Mouse (Mus musculus) intestine, embryonic 15.5 days (tissue): ENCODE data around the gene Med8. TPM values are rescaled to one million over a fixed set of nuclear protein-coding genes. Genes with fewer than 3 reads are reported as not detected.
A peak's percentile ranks its signal among the peaks of the same experiment; 100 is the strongest.

ENCODE experiments used
- ATAC-seq: fragments of 200-750 bp; cut with Nextera tagmentation; 2 replicates; pipeline ENCODE4 v1.8.0; 2017; ENCODE audit warnings: moderate TSS enrichment, moderate library complexity
- H3K27ac ChIP-seq: fragments of 300-500 bp; sonication (generic); 2 replicates; pipeline ENCODE4 v1.5.1; 2015; ENCODE audit warnings: mild to moderate bottlenecking, inconsistent platforms
- H3K27me3 ChIP-seq: fragments of 300-500 bp; sonication (generic); replicated peaks from 2 replicates; pipeline ENCODE4 v1.6.1; 2015; ENCODE audit warnings: inconsistent platforms
- H3K36me3 ChIP-seq: fragments of 300-500 bp; sonication (generic); 2 replicates; pipeline ENCODE4 v1.6.1; 2015; ENCODE audit warnings: inconsistent platforms
- H3K4me1 ChIP-seq: fragments of 300-500 bp; sonication (generic); replicated peaks from 2 replicates; pipeline ENCODE4 v1.6.1; 2015; ENCODE audit warnings: inconsistent platforms
- H3K4me2 ChIP-seq: fragments of 300-500 bp; sonication (generic); replicated peaks from 2 replicates; pipeline ENCODE4 v1.6.1; 2015; ENCODE audit warnings: mild to moderate bottlenecking, inconsistent platforms
- H3K4me3 ChIP-seq: fragments of 300-500 bp; sonication (generic); replicated peaks from 2 replicates; pipeline ENCODE4 v1.5.1; 2015; ENCODE audit warnings: inconsistent platforms
- H3K9ac ChIP-seq: fragments of 300-500 bp; sonication (generic); 2 replicates; pipeline ENCODE4 v1.6.1; 2015; ENCODE audit warnings: inconsistent platforms
- H3K9me3 ChIP-seq: fragments of 300-500 bp; sonication (generic); 2 replicates; pipeline ENCODE4 v1.6.1; 2016; ENCODE audit warnings: inconsistent platforms
- WGBS: fragments of 180-500 bp; shearing (Covaris S2); methylation state at CpG from one replicate; pipeline ENCODE4 v1.1.7; 2015; 5-methylcytosine and 5-hydroxymethylcytosine counted together
- polyA plus RNA-seq: library from polyadenylated mRNA; unstranded; fragments of >200 nt; fragmentation: Nextera tagmentation; extraction: Ambion mirVana; gene quantifications from 2 replicates; pipeline ENCODE4 v1.2.1, GENCODE M21; 2015

Med8 gene
- polyA plus RNA-seq = 102 and 103 TPM in 2 replicates

DNA sequence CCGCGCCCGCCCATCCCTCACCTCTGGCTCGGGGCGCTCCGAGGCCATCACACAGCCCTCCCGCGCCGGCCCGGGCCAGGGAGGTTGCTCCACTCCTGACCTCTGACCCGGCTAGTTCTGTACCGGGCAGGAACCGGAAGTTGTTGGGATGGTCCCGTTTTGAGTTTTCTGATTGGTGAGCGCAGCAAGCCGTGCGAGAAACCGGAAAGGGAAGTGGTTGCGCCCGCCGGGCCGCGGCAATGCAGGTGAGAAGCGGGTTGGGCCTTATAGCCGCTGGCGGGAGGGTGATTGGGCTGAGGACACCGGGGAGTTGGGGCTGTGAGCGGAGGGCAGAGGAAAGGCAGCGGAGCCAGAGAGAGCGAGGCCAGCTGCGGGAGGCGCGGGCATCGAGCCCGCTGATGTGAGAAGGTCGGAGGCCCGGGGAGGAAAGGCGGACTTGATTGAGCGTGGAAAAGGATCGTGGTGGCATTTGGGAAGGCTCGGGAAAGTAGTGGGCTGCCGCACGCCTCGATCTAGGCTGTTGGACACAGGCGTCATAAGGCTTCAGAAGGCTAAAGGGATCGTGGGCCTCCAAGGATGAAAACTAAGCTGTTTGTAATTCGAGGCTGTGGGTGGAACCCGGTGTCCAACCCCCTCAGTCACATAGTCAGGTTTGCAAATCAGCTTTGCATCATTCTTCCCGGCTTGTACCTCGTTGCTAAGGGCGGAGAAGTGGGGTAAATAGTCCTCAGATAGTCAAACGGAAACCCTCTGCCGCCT lies at the start of gene Med8, which contains the start of gene Szt2:
Gene Med8 (plus strand): TSS at position 196 of the 759 bp plus-strand sequence.
Gene Szt2 (minus strand): TSS at position 132 of the 759 bp plus-strand sequence.
- no peaks in the 10 kb centered on the region for H3K27me3 ChIP-seq
- peak within 1 kb of the TSS; percentile 78 for H3K4me2 ChIP-seq
- H3K4me3 ChIP-seq = peak within 1 kb of the TSS; percentile 95
- H3K9ac ChIP-seq = peak within 1 kb of the TSS; percentile 95
- peak; percentile 99 for ATAC-seq
- peaks cover 9% of the 10 kb centered on the region for H3K4me1 ChIP-seq
- H3K9me3 ChIP-seq = no peaks in the 10 kb centered on the region
- H3K27ac ChIP-seq = peak within 1 kb of the TSS; percentile 71
- WGBS = under 1% methylated on average over 53 of the region's 53 CpGs
- H3K36me3 ChIP-seq = peaks cover 22% of the 10 kb centered on the region

DNA sequence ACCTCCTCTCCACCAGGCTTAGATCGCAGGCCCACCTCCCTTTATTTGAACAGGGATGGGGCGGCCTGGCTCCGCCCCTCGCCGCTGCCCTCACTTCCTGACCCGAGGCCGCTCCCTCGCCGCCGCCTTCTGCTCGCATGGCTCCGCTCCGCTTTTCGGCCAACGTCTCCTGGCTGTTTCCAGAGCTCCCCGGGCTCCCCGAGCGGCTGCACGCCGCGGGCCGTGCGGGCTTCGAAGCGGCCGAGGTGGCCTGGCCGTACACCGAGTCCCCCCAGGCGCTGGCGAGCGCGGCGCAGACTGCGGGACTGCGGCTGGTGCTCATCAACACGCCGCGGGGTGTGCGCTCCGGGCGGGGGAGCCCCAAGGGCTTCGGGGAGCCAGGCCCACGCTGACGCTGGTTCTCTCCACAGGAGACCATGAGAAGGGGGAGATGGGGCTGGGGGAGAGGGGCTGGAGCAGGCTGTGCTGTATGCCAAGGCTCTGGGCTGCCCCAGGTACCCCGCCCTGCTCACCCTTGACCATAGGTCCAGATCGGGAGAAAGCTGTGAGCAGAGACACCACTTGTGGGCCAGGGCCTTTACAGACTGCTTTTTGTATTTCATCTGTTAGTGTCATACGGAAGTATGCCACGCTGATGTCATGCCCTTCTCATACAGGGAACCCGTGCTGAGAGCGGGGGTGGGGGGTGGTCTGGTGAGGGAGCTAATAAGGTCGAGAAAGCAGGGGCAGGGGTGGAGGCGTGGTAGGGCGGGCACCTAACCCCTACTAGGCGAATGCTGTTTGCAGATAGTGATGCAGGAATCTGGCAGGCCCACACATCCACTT lies 49.0 kb upstream of the Med8 start:
- Histone ChIP-seq H3K9me3 (no peaks in the 10 kb centered on the region), H3K4me3 (peak overlapping the region; percentile 63), H3K27me3 (no peaks in the 10 kb centered on the region), H3K4me2 (peak overlapping the region; percentile 89), H3K27ac (peak overlapping the region; percentile 90), H3K9ac (peak overlapping the region; percentile 82), H3K36me3 (peaks cover 13% of the 10 kb centered on the region), H3K4me1 (peaks cover 12% of the 10 kb centered on the region; the same call in 1 of the 2 replicates)
- WGBS = 1% methylated on average over 54 of the region's 54 CpGs
- ATAC-seq = peak; percentile 86

DNA sequence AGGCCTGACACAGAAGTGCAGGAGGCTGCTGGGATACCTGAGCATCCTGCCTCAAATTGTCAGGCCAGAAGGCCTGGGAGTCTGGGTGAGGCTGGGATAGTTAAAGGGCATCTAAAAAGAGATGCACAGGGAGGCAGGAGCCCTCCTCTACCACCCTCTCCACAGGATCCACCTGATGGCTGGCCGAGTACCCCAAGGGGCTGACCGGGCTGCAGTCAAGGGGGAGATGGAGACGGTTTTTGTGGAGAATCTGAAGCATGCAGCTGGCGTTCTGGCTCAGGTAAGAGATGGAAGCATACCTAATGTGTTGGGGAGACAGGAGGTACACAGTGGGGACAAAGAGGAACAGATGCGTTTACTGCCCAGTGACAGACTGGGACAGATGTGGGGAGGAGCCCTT lies 47.7 kb upstream of the Med8 start:
- WGBS = 92% methylated on average over 5 of the region's 5 CpGs
- Histone ChIP-seq H3K27me3 (no peaks in the 10 kb centered on the region), H3K4me1 (peaks cover 12% of the 10 kb centered on the region; the same call in 1 of the 2 replicates), H3K27ac (no peak overlapping the region), H3K4me2 (no peak overlapping the region), H3K9ac (no peak overlapping the region), H3K4me3 (no peak overlapping the region), H3K36me3 (peaks cover 16% of the 10 kb centered on the region), H3K9me3 (no peaks in the 10 kb centered on the region)
- no peak for ATAC-seq

DNA sequence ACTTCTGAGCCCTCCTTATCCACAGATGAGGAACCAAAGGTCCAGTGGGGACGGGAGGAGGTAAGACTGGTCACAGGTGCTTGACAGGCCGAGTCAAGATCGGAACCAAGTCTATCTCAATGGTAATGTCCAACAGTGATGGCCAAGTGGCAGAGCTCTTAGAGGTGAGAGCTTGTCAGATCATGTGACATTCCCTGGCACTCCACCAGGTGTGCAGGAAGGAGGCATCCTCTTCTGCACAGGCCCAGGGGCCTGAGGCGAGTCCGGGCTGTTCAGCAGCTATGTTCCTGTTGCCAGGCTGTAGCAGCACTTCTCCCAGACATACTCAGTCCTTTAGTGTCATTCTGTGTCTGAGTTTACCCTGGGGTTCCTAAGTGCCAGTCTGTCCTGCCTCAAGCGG lies 46.3 kb upstream of the Med8 start:
- 92% methylated on average over 6 of the region's 6 CpGs for WGBS
- no peak for ATAC-seq
- Histone ChIP-seq H3K27ac (no peak overlapping the region), H3K9ac (no peak overlapping the region), H3K4me1 (peaks cover 12% of the 10 kb centered on the region; the same call in 1 of the 2 replicates), H3K36me3 (peaks cover 16% of the 10 kb centered on the region), H3K4me3 (no peak overlapping the region), H3K27me3 (no peaks in the 10 kb centered on the region), H3K4me2 (no peak overlapping the region), H3K9me3 (no peaks in the 10 kb centered on the region)

DNA sequence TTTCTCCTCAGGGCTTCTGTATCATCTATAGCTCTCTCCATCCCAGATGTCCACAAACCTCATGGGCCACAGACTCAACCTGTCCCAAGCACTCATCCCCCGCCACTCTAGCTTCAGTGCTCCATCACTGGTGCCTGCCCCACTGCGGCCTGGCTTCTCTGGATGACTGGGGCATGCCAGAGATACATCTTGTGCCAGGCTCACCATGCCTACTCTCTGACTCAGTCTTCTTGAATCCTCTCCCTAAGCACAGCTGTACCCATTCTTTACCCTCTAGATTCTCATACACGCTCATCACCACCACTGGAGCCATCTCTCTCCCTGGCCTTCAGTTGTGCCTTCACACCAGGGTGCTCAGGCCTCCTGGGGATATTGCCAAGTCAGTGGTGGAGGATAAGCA lies 45.2 kb upstream of the Med8 start:
- Histone ChIP-seq H3K36me3 (peaks cover 23% of the 10 kb centered on the region), H3K4me3 (no peak overlapping the region), H3K4me2 (no peak overlapping the region), H3K27me3 (no peaks in the 10 kb centered on the region), H3K9ac (no peak overlapping the region), H3K9me3 (no peaks in the 10 kb centered on the region), H3K27ac (no peak overlapping the region), H3K4me1 (peaks cover 12% of the 10 kb centered on the region; the same call in 1 of the 2 replicates)
- 97% methylated on average over 3 of the region's 3 CpGs for WGBS
- no peak for ATAC-seq

DNA sequence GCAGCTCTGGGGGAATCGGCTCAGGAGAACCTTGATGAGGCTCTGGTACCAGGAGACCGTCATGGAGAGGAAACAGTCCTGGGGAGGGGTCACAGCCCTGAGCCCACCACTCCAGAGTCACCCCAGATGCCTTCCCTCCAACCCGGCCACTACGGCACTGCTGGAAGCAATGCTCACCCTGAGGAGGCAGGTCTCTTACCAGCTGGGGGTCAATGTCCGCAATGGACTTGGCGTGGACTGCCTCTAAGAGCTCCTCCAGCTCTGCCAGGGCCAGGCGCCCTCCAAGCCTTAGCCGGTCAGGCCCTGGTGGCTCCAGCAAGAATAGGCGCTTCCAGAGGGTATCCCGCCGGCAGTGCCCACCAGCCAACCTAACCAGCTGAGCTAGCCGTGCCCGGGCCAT lies 44.5 kb upstream of the Med8 start:
- Histone ChIP-seq H3K9ac (no peak overlapping the region), H3K4me1 (peaks cover 9% of the 10 kb centered on the region; the same call in 1 of the 2 replicates), H3K27me3 (no peaks in the 10 kb centered on the region), H3K4me2 (no peak overlapping the region), H3K9me3 (no peaks in the 10 kb centered on the region), H3K36me3 (peaks cover 23% of the 10 kb centered on the region), H3K4me3 (no peak overlapping the region), H3K27ac (no peak overlapping the region)
- 93% methylated on average over 13 of the region's 13 CpGs for WGBS
- no peak for ATAC-seq

DNA sequence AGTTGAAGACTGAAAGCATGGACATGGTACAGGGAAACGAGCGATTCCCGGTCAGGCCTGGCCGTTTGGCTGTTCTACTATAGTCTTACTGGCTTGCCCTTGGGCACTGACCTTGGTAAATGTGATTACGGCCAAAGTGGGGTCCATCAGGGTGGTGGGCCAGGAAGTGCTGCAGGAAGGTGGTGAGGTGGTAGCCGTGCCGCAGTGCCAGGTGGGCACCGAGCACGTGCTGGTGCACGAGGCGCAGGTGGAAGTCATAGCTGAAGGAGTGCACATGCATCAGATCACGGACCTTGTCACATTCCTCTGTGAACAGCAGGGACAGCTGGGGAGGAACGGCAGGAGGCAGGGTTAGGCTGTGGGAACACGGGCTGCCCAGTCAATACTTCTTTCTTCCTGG lies 43.1 kb upstream of the Med8 start:
- H3K4me3 ChIP-seq = no peak overlapping the region
- H3K36me3 ChIP-seq = peaks cover 23% of the 10 kb centered on the region
- ATAC-seq = no peak
- 0 out of 2 replicates have a peak, but pooled peaks cover 3% of the 10 kb centered on the region for H3K4me1 ChIP-seq
- no peak overlapping the region for H3K4me2 ChIP-seq
- no peak overlapping the region for H3K9ac ChIP-seq
- WGBS = 88% methylated on average over 14 of the region's 14 CpGs
- H3K9me3 ChIP-seq = no peaks in the 10 kb centered on the region
- no peak overlapping the region for H3K27ac ChIP-seq
- no peaks in the 10 kb centered on the region for H3K27me3 ChIP-seq

DNA sequence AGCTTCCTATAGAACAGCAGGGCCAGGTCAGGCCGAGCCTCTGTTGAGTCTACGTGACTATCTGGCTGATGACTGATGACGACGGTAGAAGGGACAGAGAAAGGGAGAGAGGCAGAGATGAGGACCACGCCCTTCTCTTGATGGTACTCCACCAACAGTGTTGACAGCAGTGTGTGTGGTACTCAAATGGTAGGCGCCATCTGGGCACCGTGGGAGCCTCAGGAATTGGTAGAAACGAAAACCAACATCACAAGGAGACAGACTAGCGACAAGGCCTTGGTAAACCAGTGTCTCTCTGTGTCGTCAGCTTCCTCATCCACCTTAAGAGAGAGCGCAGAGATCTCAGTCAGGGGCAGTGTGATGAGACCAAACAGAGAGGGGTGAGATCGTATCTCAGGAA lies 41.6 kb upstream of the Med8 start:
- ATAC-seq = no peak
- no peaks in the 10 kb centered on the region for H3K9me3 ChIP-seq
- no peak overlapping the region for H3K9ac ChIP-seq
- H3K4me2 ChIP-seq = no peak overlapping the region
- H3K36me3 ChIP-seq = peaks cover 29% of the 10 kb centered on the region
- WGBS = 83% methylated on average over 12 of the region's 12 CpGs
- H3K27ac ChIP-seq = no peak overlapping the region
- no peaks in the 10 kb centered on the region for H3K4me1 ChIP-seq
- no peaks in the 10 kb centered on the region for H3K27me3 ChIP-seq
- H3K4me3 ChIP-seq = no peak overlapping the region

DNA sequence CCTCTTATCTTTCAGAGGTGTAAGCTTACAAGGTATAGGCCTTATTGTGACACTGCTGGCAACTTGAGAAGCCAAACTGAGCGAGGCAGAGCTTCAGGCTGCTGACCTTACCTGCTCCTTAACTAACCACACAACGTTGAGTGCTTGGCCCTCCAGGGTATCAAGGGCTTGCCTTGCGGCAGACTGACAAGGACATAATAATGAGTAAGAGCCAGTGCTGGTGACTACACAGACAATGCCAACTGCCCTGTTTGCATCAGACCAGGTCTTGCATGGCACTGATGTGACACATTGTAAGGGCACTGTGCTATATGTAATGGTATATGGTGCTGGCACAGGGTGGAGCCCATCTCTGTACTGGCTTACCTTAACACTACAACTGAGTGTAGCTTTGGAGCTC lies 40.5 kb upstream of the Med8 start:
- H3K4me1 ChIP-seq = no peaks in the 10 kb centered on the region
- no peaks in the 10 kb centered on the region for H3K27me3 ChIP-seq
- H3K9ac ChIP-seq = no peak overlapping the region
- WGBS = 93% methylated on average over 3 of the region's 3 CpGs
- H3K36me3 ChIP-seq = peaks cover 32% of the 10 kb centered on the region
- no peak overlapping the region for H3K27ac ChIP-seq
- no peaks in the 10 kb centered on the region for H3K9me3 ChIP-seq
- H3K4me3 ChIP-seq = no peak overlapping the region
- no peak for ATAC-seq
- no peak overlapping the region for H3K4me2 ChIP-seq

DNA sequence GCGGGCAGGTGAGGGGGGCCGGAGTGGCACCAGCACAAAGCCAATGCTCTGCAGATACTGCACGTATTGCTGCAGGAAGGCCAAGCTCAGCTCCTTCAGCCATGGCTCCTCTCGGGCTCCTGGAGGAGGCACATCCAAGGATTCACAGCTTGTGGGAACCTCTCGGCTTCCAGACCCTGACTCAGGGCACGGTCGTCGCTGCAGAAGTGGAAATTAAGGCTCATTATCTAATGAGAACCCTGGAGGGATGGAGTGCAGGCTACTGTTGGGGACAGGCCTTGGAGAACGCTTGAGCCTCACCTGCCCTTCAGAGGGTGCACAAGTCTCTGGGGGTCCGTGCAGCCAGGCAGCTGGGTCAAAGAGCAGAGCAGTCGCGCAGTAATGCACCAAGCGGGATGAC lies 37.3 kb upstream of the Med8 start:
- Histone ChIP-seq H3K4me1 (no peaks in the 10 kb centered on the region), H3K27me3 (no peaks in the 10 kb centered on the region), H3K4me2 (no peak overlapping the region), H3K4me3 (no peak overlapping the region), H3K27ac (no peak overlapping the region), H3K9ac (no peak overlapping the region), H3K36me3 (peaks cover 37% of the 10 kb centered on the region), H3K9me3 (no peaks in the 10 kb centered on the region)
- ATAC-seq = no peak
- 92% methylated on average over 13 of the region's 13 CpGs for WGBS

DNA sequence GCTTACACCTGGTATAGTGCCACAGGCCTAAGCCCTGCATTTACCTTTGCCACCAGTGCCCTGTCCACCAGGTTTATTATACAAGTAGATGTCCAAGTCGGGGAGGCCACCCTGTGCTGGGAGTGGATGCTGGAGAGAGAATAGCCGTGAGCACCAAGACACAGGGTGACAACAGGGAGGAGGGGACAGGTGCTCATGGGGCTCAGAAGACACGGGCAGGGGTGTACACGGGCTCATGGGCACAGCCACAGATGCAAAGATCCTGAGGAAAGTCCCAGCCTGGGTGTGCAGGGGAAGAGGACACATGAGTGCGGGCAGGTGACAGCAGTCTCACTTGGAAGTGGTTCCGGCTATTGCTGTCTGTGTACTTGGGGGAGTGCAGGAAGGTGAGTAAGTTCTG lies 33.1 kb upstream of the Med8 start:
- WGBS = 92% methylated on average over 6 of the region's 6 CpGs
- Histone ChIP-seq H3K4me1 (no peaks in the 10 kb centered on the region), H3K9me3 (no peaks in the 10 kb centered on the region), H3K4me3 (no peak overlapping the region), H3K27ac (no peak overlapping the region), H3K36me3 (peaks cover 52% of the 10 kb centered on the region), H3K9ac (no peak overlapping the region), H3K27me3 (no peaks in the 10 kb centered on the region), H3K4me2 (no peak overlapping the region)
- no peak for ATAC-seq

DNA sequence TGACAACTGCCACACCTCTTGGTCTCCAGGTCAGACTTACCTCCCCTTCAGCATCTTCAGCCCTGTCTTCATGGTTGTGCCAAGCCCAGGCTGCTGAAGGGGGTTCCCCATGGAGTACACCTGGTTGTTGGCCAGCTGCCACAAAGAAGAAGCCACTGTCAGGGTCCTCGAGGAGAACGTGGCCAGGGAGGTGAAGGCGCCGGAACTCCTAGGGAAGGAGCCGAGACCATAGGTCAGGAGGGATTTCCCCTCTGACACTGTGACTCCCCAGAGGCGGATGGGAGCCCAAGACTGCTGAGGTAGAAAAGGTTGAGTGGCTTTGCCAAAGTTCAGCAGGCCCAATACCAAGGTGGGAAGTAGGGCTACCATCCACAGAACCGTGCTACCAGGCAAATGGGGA lies 25.9 kb upstream of the Med8 start:
- ATAC-seq = no peak
- no peaks in the 10 kb centered on the region for H3K4me1 ChIP-seq
- peaks cover 50% of the 10 kb centered on the region for H3K36me3 ChIP-seq
- H3K4me3 ChIP-seq = no peak overlapping the region
- no peak overlapping the region for H3K27ac ChIP-seq
- no peaks in the 10 kb centered on the region for H3K9me3 ChIP-seq
- 94% methylated on average over 7 of the region's 7 CpGs for WGBS
- H3K27me3 ChIP-seq = no peaks in the 10 kb centered on the region
- H3K9ac ChIP-seq = no peak overlapping the region
- no peak overlapping the region for H3K4me2 ChIP-seq
